Mouse (Mus musculus) liver, adult 2 months (tissue): ENCODE measurements at regions not wholly inside any gene's neighbourhood (a gene's known extent, or its start where the extent isn't known, plus 50 kb on each side); places are given as distances from the start of the nearest gene placed in this dataset.

Experiments
- CTCF ChIP-seq: fragments of 200-500 bp; IDR thresholded peaks from 2 replicates; pipeline ENCODE4 v1.5.1; 2011; ENCODE audit warnings: low read depth, low read length, control low read depth
- POLR2A ChIP-seq: fragments of 200-500 bp; IDR thresholded peaks from 2 replicates; pipeline ENCODE4 v1.6.1; 2011; ENCODE audit warnings: low read length, control low read depth; ENCODE audit not compliant: insufficient read depth; ENCODE audit errors: extremely low read depth

GRCm38 (mm10) chr1:194032603-194033002 lies 585.4 kb upstream of the Plxna2 start:
- no peak for TF ChIP-seq CTCF
- no peak for TF ChIP-seq POLR2A
